Mouse (Mus musculus) heart, postnatal 10 days (tissue): ENCODE results near the gene Hoxd12. TPM values are rescaled to one million over a fixed set of nuclear protein-coding genes. Genes with fewer than 3 reads are reported as not detected.

Source experiments
- DNase-seq, 2 experiments: peaks; one replicate each; pipeline ENCODE4 v3.0.0; 2021
- intact Hi-C: fragments of 180-260 bp; cut with DNase I; formaldehyde crosslinking; loops from one replicate; pipeline ENCODE4 v1.15.1; 2025
- total RNA-seq, 2 experiments: library from RNA; stranded (reverse); gene quantifications; 2 replicates each; pipeline ENCODE4 v1.2.3; 2021

Hoxd12 gene
- total RNA-seq, 2 experiments from 2014 or later = not detected

DNA sequence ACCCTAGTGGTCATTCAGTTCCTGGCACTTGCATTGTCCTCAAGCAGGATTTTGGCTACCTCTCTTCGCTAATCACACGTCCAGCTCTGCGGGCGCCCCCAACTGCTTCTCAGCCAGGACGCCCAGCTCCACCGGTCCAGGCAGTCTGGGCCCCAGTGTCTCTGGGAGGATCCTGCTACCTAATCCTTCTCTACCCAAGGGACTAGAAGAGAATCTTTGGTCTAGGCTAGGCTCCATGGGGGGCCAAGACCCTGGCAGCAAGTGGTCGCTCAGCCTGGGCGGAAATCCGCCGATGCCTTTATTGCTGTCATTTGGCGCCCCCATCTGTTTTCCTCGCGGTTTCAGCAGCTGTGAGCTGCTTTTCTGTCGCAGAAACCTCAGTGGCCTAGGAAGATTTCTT, 13.1 kb upstream of the Hoxd12 start:
- intact Hi-C loops = loop anchor here (2.0 to 5.0 kb wide), 2 partner anchors 595 to 694 kb away; no protein-coding TSS in a partner anchor

DNA sequence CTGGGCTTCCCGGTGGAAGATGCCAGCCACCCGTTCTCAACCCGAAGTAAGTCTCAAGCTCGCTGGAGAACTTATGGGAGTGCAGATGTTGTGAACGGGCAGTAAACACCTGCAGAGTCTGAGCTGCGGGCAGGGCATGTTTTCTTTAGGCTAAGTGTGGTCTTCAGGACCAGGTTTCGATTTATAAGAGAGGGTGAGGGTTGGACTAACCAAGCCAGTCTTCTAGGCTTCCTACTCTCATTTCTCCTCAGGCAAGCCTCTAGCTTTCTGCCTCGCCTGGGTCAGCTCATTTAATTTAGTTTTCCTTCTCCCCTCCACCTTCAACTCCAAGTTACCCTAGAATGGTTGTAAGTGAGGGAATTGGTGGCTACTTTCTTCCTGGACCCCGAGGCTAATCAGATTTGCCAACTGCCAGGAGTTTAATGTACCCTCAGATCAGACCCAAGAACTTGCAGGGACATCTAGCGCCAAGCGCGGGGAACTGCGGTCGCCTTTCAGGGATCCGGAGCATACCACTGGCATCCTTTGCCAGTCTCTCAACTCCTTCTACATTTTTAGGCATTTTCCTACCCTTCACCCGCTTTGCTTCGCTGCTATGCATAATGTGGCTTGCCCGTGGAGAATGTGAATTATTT, 11.4 kb upstream of the Hoxd12 start:
- DNase-seq = peak in 1 of 2 experiments; percentile 61
- intact Hi-C loops = loop anchor here (1.0 to 5.0 kb wide), 3 partner anchors 363 to 696 kb away; no protein-coding TSS in a partner anchor

More for the DNA sequence above, 13.1 kb upstream of the Hoxd12 start:
- DNase-seq = peak; percentile 58 to 72

GRCm38 (mm10) chr2:74666411-74666810, 8.4 kb upstream of the Hoxd12 start:
- intact Hi-C loops = no loop called here

GRCm38 (mm10) chr2:74667191-74667841, 7.5 kb upstream of the Hoxd12 start:
- peak in 1 of 2 experiments; percentile 34 for DNase-seq
- intact Hi-C loops = no loop called here

More at GRCm38 (mm10) chr2:74666411-74666810, 8.4 kb upstream of the Hoxd12 start:
- no peak for DNase-seq

GRCm38 (mm10) chr2:74667842-74668357, 6.9 kb upstream of the Hoxd12 start, which contains the start of gene Hoxd13:
Hoxd13 (plus strand) TSS chr2:74668310.
- no peak for DNase-seq
- intact Hi-C loops = no loop called here

DNA sequence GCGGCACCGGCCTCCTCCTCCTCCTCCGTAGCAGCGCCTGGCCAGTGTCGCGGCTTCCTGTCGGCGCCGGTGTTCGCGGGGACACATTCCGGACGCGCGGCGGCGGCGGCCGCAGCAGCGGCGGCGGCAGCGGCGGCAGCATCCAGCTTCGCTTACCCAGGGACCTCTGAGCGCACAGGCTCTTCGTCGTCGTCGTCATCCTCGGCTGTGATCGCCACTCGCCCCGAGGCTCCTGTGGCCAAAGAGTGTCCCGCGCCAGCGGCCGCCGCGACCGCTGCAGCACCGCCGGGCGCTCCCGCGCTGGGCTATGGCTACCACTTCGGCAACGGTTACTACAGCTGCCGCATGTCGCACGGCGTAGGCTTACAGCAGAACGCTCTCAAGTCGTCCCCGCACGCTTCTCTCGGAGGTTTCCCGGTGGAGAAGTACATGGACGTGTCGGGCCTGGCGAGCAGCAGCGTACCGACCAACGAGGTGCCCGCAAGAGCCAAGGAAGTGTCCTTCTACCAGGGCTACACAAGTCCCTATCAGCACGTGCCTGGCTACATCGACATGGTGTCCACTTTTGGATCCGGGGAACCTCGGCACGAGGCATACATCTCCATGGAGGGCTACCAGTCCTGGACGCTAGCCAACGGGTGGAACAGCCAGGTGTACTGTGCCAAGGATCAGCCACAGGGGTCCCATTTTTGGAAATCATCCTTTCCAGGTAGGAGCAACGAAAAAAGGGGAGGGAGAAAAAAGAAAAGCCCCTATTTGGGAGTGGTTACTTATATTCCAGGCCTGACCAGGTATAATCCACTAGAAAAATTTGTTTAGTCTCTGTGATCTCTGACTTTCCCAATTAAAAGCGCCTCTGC, 6.2 kb upstream of the Hoxd12 start:
- DNase-seq = peak; percentile 40
- intact Hi-C loops = no loop called here

GRCm38 (mm10) chr2:74669230-74669578, 5.6 kb upstream of the Hoxd12 start:
- no peak for DNase-seq
- intact Hi-C loops = no loop called here

- DNase-seq = peak in 1 of 2 experiments; percentile 32
- intact Hi-C loops = loop anchor here (5.0 kb wide), 1 partner anchor 1097 kb away; no protein-coding TSS in a partner anchor
These were observed 5.1 kb upstream of the Hoxd12 start for GRCm38 (mm10) chr2:74669650-74670235.

GRCm38 (mm10) chr2:74670632-74671188, 4.1 kb upstream of the Hoxd12 start:
- DNase-seq = no peak
- intact Hi-C loops = loop anchor here (5.0 kb wide), 1 partner anchor 1098 kb away; no protein-coding TSS in a partner anchor

GRCm38 (mm10) chr2:74671847-74672246, 3.0 kb upstream of the Hoxd12 start:
- intact Hi-C loops = loop anchor here (5.0 kb wide), 1 partner anchor 1100 kb away; no protein-coding TSS in a partner anchor
- no peak for DNase-seq

GRCm38 (mm10) chr2:74672481-74673362, 2.1 kb upstream of the Hoxd12 start:
- intact Hi-C loops = loop anchor here (5.0 kb wide), 1 partner anchor 1100 kb away; no protein-coding TSS in a partner anchor
- peak; percentile 50 to 69 for DNase-seq

GRCm38 (mm10) chr2:74673835-74674425, 883 bp upstream of the Hoxd12 start:
- no peak for DNase-seq
- intact Hi-C loops = loop anchor here (5.0 kb wide), 1 partner anchor 1102 kb away; no protein-coding TSS in a partner anchor

DNA sequence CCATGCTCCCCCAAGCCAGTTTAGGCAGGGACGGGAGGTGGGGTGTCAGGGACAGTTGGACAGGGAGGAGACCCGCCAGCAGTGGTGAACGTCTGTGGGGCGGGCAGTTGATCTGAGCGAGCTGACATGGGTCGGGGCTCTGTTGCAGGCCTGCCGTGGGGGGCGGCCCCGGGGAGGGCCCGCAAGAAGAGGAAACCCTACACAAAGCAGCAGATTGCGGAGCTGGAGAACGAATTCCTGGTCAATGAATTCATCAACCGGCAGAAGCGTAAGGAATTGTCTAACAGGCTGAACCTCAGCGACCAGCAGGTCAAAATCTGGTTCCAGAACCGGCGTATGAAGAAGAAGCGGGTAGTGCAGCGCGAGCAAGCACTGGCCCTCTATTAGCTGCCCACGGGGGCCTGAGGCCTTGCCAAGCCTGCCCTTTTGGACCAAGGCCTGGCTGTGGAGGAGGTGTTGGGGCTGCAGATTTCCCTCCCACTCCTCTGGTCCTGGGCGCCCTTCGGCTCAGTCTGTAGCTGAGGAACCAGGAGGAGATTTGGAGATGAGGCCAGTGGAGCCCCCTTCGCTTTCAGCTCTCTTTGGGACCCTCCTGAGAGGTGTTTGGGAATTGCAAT, 961 bp downstream of the Hoxd12 start:
- no peak for DNase-seq
- intact Hi-C loops = no loop called here

DNA sequence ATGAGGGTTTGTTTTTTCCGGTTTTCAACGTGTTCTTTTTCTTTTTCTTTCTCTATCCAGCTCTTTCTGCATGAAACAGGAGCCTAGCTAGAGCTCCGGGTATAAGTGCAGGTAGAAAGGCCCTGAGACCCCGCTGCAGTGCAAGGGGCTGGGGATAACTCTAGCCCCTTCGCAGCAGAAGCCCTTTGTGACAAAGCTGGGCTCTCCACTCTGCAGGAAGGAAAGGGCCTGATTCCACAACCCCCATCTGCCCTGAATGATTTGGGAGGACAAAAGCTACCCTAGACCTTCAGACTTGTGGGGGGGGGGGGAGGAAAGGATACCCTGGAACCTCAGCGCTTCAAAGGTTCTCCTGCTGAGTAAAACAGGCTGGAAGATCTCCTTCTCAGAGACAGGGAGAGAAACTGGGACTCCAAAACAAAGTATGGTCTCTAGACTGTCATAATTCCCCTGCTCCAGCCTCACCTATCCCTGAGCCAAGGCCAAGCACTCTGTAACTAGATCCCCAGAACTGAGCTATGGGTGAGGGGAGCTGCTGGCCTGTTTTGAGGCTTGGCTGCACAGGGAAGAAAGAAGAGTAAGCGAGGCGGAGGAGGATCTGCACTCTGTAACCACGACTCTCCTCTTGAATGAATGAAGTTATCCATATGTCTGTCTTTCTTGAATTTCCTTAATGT, 1.7 kb downstream of the Hoxd12 start:
- intact Hi-C loops = no loop called here
- DNase-seq = no peak

DNA sequence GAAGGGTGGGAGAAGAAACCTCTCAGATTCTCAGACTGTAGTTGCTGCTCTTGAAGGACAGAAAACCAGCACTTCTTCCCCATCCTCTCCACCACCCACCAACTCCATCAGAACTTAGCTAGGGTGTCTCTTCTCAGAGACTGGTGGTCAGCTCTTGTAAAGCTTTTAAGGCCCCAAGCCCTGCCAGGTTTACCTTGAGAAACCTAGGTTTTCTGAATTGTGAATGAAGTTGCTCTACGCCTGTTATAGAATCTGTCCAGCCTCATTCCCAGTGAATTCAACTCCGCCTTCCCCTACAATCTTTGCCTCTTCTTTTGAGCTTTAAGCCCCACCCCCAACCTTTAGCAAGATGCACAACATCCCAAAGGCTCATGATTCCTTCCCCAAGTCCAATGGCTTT, 2.3 kb downstream of the Hoxd12 start:
- no peak for DNase-seq
- intact Hi-C loops = no loop called here

DNA sequence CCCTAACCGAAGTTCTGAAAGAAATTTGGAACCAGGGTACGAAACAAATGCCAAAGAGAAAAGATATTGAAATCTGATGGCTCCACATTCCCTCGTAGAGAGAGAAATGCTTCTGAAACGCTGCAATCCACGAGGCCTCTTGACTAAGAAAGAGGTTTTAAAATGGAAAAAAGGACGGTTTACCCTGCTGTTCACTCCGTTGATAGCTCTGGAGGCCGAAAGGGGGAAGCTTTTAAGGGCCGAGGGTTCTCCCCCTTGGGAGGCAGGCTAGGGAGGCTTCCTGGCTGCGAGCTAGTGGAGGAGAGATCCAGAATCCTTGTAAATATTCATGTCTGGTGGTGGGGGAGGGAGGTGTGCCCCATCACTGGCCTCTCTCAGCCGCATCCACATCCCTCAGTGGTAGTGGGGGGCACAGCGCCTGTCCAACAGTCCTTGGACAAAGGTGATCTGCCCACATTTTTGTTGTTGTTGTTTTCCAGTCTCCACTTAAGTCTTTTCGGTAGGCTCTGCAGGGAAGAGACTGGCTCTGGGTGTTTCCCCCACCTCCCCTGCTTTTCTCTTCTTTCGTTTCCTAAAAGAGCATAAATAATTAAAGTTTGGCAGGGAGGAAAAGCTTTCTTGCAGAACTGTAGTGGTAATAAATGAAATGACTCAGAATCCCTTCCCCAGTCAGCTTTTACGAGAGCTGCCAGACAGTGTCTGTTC, 4.2 kb downstream of the Hoxd12 start, which contains the start of gene Hoxd11:
TSS of gene Hoxd11 (plus strand) at position 667 of the 705 bp plus-strand sequence.
- DNase-seq = no peak
- intact Hi-C loops = no loop called here

GRCm38 (mm10) chr2:74679596-74679971, 4.8 kb downstream of the Hoxd12 start:
- peak in 1 of 2 experiments; percentile 18 for DNase-seq
- intact Hi-C loops = no loop called here
